Mouse (Mus musculus) left cerebral cortex, adult 9 months (tissue): ENCODE data around the gene Caprin1.
A peak's percentile ranks its signal among the peaks of the same experiment; 100 is the strongest.

Experiments
- DNase-seq, 2 experiments: peaks; one replicate each; pipeline ENCODE4 v3.0.0; 2022; ENCODE audit warnings: low spot score in 2 of 2

Caprin1 gene

GRCm38 (mm10) chr2:103797491-103798009 lies at the start of gene Caprin1:
Gene Caprin1, minus strand, starts transcription at chr2:103797649.
- peak; percentile 82 to 94 for DNase-seq

- DNase-seq = no peak
Measured at GRCm38 (mm10) chr2:103846875-103847274, 49.4 kb upstream of the Caprin1 start.

- no peak for DNase-seq
Measured at GRCm38 (mm10) chr2:103846271-103846670, 48.8 kb upstream of the Caprin1 start.

- DNase-seq = no peak
Measured at GRCm38 (mm10) chr2:103844016-103844415, 46.6 kb upstream of the Caprin1 start.

GRCm38 (mm10) chr2:103843321-103843720 lies 45.9 kb upstream of the Caprin1 start:
- DNase-seq = no peak

- DNase-seq = no peak
Measured at GRCm38 (mm10) chr2:103842299-103842698, 44.9 kb upstream of the Caprin1 start.

- DNase-seq = no peak
Measured at GRCm38 (mm10) chr2:103838483-103838882, 41.0 kb upstream of the Caprin1 start.

- no peak for DNase-seq
Measured at GRCm38 (mm10) chr2:103837166-103837565, 39.7 kb upstream of the Caprin1 start.

GRCm38 (mm10) chr2:103835614-103836395 lies 38.4 kb upstream of the Caprin1 start:
- no peak for DNase-seq

GRCm38 (mm10) chr2:103833816-103834445 lies 36.5 kb upstream of the Caprin1 start:
- DNase-seq = no peak

GRCm38 (mm10) chr2:103832899-103833298 lies 35.5 kb upstream of the Caprin1 start:
- no peak for DNase-seq

- DNase-seq = no peak
Measured at GRCm38 (mm10) chr2:103828900-103829299, 31.5 kb upstream of the Caprin1 start.

- no peak for DNase-seq
Measured at GRCm38 (mm10) chr2:103824916-103825315, 27.5 kb upstream of the Caprin1 start.

- DNase-seq = no peak
Measured at GRCm38 (mm10) chr2:103822560-103822959, 25.1 kb upstream of the Caprin1 start.

- no peak for DNase-seq
Measured at GRCm38 (mm10) chr2:103817145-103817895, 19.9 kb upstream of the Caprin1 start.

GRCm38 (mm10) chr2:103815976-103816375 lies 18.5 kb upstream of the Caprin1 start:
- no peak for DNase-seq

- no peak for DNase-seq
Measured at GRCm38 (mm10) chr2:103811465-103812191, 14.2 kb upstream of the Caprin1 start.

GRCm38 (mm10) chr2:103810412-103810811 lies 13.0 kb upstream of the Caprin1 start:
- no peak for DNase-seq

- no peak for DNase-seq
Measured at GRCm38 (mm10) chr2:103808466-103808865, 11.0 kb upstream of the Caprin1 start.

- DNase-seq = no peak
Measured at GRCm38 (mm10) chr2:103803770-103804530, 6.5 kb upstream of the Caprin1 start.

GRCm38 (mm10) chr2:103802422-103802821 lies 5.0 kb upstream of the Caprin1 start:
- no peak for DNase-seq
